16 mouse cellular contexts compared by ENCODE assay signal in genomic region chr4:65423068-65423625, GRCm38 (mm10).
"Had no signal": no experiment of that assay in that cellular context is flagged by ENCODE, and none has a peak within 500 bp of the region (broad histone marks: within the 10 kb centered on the region; RNA-seq: fewer than 3 reads in every experiment).

No protein-coding gene starts in this region.

- H3K27me3 ChIP-seq: neural tube, embryonic 13.5 days; neural tube, embryonic 15.5 days; stomach, embryonic 15.5 days had no signal

- H3K27ac ChIP-seq: neural tube, embryonic 13.5 days; neural tube, embryonic 15.5 days; stomach, embryonic 15.5 days; stomach, postnatal 0 days had no signal

- H3K4me1 ChIP-seq: neural tube, embryonic 15.5 days had no signal

- H3K9me3 ChIP-seq: neural tube, embryonic 13.5 days; neural tube, embryonic 15.5 days; stomach, embryonic 15.5 days had no signal

- DNase-seq: retina, postnatal 1 day; right cerebral cortex, adult 18-20 months; right cerebral cortex, postnatal 14 days; right cerebral cortex, postnatal 25 days; right cerebral cortex, postnatal 4 days; spleen, adult 18-20 months; thymus, adult 18-20 months; thymus, adult 2 months; thymus, postnatal 14 days; thymus, postnatal 25 days; thymus, postnatal 36 days; thymus, postnatal 4 days had no signal

- H3K4me3 ChIP-seq: neural tube, embryonic 13.5 days; neural tube, embryonic 15.5 days; stomach, embryonic 15.5 days had no signal

- H3K9ac ChIP-seq: neural tube, embryonic 13.5 days; neural tube, embryonic 15.5 days; stomach, embryonic 15.5 days had no signal

- H3K36me3 ChIP-seq: neural tube, embryonic 13.5 days; neural tube, embryonic 15.5 days; stomach, embryonic 15.5 days had no signal

- H3K4me2 ChIP-seq: neural tube, embryonic 13.5 days; neural tube, embryonic 15.5 days; stomach, embryonic 15.5 days had no signal
